Mouse (Mus musculus) liver, embryonic 16.5 days (tissue): Measurements from ENCODE around the gene Tmem104. TPM values are rescaled to one million over a fixed set of nuclear protein-coding genes. Genes with fewer than 3 reads are reported as not detected.

Experiments
- ATAC-seq: fragments of 200-750 bp; cut with Nextera tagmentation; 2 replicates; pipeline ENCODE4 v1.8.0; 2017; ENCODE audit warnings: low read depth, mild to moderate bottlenecking, moderate number of reproducible peaks, moderate library complexity
- H3K27ac ChIP-seq: fragments of 300-500 bp; sonication (generic); 2 replicates; pipeline ENCODE4 v1.5.1; 2014; ENCODE audit warnings: mild to moderate bottlenecking, low read length
- H3K27me3 ChIP-seq: fragments of 300-500 bp; sonication (generic); 2 replicates; pipeline ENCODE4 v1.6.1; 2014; ENCODE audit warnings: low read depth, low read length, mixed read lengths; ENCODE audit not compliant: control insufficient read depth, insufficient read depth
- H3K36me3 ChIP-seq: fragments of 300-500 bp; sonication (generic); 2 replicates; pipeline ENCODE4 v1.6.1; 2014; ENCODE audit warnings: mild to moderate bottlenecking; ENCODE audit not compliant: control insufficient read depth, insufficient read depth
- H3K4me1 ChIP-seq: fragments of 300-500 bp; sonication (generic); 2 replicates; pipeline ENCODE4 v1.6.1; 2014; ENCODE audit warnings: low read depth, low read length, mixed read lengths; ENCODE audit not compliant: control insufficient read depth
- H3K4me2 ChIP-seq: fragments of 300-500 bp; sonication (generic); 2 replicates; pipeline ENCODE4 v1.6.1; 2014; ENCODE audit warnings: low read depth, low read length, mixed read lengths
- H3K4me3 ChIP-seq: fragments of 300-500 bp; sonication (generic); 2 replicates; pipeline ENCODE4 v1.5.1; 2014; ENCODE audit warnings: low read depth, mild to moderate bottlenecking, low read length
- H3K9ac ChIP-seq: fragments of 300-500 bp; sonication (generic); 2 replicates; pipeline ENCODE4 v1.6.1; 2014; ENCODE audit warnings: low read depth, low read length
- H3K9me3 ChIP-seq: fragments of 300-500 bp; sonication (generic); replicated peaks from 2 replicates; pipeline ENCODE4 v1.6.1; 2016; ENCODE audit warnings: low read length; ENCODE audit not compliant: control insufficient read depth
- WGBS: fragments of 180-500 bp; shearing (Covaris S2); extraction: QIAGEN DNeasy Blood & Tissue Kit; methylation state at CpG from one replicate; pipeline ENCODE4 v1.1.7; 2014; ENCODE audit not compliant: insufficient replicate concordance; 5-methylcytosine and 5-hydroxymethylcytosine counted together
- polyA plus RNA-seq: library from polyadenylated mRNA; unstranded; fragments of >200 nt; fragmentation: Nextera tagmentation; extraction: Ambion mirVana; gene quantifications from 2 replicates; pipeline ENCODE4 v1.2.1, GENCODE M21; 2015

Gene Tmem104
- polyA plus RNA-seq, 1 experiment from 2014 or later = 6.4 TPM

DNA sequence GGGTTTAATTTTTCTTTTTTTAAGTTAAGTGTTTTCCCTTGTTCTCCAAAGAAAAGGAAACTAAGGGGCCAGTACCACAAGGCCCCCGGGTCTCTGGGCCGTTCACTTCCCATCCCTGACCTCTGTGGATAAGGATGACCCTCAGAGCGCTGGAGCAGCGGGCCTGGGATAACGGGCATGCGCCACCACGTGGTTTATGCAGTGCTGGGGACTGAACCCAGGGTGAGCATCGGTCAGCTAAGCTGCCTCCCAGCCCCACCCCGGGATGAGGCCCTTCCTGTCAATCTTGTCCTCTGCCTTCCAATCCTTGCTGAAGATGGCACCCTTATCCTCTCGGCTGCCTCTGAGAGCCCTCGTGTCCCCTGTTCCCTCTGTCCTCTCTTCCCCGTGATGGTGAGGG lies 40.4 kb downstream of the Tmem104 start:
- no peak for ATAC-seq
- 57% methylated on average over 12 of the region's 12 CpGs for WGBS

DNA sequence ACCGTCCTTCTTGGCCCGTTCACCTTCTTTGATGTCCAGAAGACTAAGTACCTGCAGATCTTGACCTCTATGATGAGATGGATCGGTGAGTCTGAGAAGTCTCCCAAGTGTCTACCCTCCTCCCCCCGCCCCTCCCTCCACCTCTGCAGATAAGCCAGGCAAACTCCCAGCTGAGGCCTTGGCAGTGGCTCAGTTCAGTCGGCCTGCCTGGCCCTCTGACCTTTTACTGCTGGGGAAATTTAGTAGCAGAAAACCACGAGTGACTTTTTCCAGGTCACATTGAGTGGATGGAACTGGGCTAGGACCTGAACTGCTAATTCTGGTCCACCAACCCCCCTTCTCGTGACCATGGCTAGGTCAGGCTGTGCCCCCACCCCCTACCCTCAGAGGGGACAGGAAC lies 41.1 kb downstream of the Tmem104 start:
- Histone ChIP-seq H3K36me3 (no peaks in the 10 kb centered on the region), H3K9me3 (no peaks in the 10 kb centered on the region), H3K9ac (no peak overlapping the region), H3K27me3 (no peaks in the 10 kb centered on the region), H3K4me1 (peaks cover 7% of the 10 kb centered on the region), H3K4me3 (no peak overlapping the region), H3K4me2 (no peak overlapping the region), H3K27ac (no peak overlapping the region)
- 47% methylated on average over 7 of the region's 7 CpGs for whole genome bisulfite sequencing
- ATAC-seq = no peak

More for the DNA sequence above, 40.4 kb downstream of the Tmem104 start:
- Histone ChIP-seq H3K4me3 (no peak overlapping the region), H3K36me3 (no peaks in the 10 kb centered on the region), H3K9ac (no peak overlapping the region), H3K4me1 (peaks cover 7% of the 10 kb centered on the region), H3K27me3 (no peaks in the 10 kb centered on the region), H3K4me2 (no peak overlapping the region), H3K9me3 (no peaks in the 10 kb centered on the region), H3K27ac (no peak overlapping the region)

DNA sequence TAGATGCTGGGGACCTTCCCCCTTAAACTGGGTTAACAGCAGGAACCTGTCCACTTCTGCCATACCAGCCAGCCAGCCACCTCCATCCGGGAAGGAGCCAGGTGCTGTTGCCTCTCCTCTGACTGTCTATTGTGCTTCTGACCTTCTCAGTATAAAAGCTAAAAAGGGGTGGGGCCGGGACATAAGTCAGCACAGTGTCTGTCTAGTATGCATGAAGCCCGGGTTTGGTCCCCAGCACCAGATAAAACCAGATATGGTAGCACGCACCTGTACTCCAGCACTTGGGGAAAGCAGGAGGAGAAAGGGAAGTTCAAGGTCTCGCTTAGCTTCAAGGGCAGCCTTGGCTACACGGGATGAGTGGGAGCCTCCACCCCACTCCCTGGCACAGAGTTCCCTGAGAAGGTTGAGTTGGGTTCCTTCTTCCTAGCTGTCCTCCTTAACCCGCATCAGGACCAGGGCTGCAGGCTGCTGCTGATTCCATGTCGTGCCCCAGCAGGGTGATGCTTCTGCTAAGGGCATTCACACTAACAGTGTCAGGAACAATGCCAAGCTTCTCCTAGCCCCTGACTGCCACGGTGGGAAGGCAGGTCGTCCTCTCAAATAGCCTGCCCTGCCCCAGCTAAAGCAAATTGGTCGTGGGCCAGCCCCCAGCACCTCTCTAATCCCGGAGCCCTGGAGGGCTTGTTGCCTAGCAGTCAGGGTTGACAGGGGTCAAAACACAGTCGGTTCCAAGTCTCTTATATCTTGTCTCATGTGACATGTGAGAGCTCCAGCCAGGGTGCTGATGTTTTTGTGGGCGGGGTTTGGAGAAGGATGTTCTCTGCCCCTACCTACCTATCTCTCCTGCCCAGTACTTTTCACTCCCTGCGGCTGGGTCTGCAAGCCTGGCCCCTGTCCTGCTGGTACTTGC lies 42.0 kb downstream of the Tmem104 start:
- Histone ChIP-seq H3K27ac (no peak overlapping the region), H3K9ac (no peak overlapping the region), H3K4me2 (no peak overlapping the region), H3K4me1 (peaks cover 7% of the 10 kb centered on the region), H3K36me3 (no peaks in the 10 kb centered on the region), H3K9me3 (no peaks in the 10 kb centered on the region), H3K4me3 (no peak overlapping the region), H3K27me3 (no peaks in the 10 kb centered on the region)
- no peak for ATAC-seq
- 52% methylated on average over 15 of the region's 15 CpGs for WGBS

DNA sequence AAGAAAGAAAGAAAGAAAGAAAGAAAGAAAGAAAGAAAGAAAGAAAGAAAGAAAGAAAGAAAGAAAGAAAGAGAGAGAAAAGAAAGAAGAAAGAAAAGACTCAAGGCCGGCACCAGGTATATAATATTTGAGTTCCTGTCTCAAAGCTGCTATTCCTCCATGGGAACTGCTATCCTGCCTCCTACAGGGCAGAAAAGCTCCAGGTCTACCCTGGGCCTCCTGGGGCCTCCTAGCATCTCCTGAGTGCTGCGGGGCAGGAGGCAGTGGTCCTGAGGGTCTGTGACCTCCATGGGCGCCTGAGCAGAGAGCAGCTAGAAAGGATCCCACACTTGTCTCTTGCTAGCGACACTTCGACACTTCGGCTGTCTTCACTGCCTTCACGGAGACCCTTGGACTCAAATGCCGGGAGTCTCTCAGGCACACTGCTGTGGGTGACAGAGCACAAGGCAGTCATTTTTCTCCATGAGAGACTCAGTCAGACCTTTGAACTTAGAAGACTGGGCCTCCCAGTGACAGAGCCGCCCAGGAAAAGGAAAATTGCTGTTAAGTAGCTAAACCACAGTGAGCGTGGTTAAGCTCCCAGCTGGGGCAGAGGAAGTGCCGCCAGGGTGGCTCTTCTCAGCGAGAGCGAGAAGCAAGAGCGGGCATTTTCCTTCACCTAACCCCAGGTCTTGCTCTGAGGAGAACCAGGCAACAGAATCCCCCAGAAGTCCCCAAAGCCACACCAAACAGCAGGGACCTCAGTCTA lies 44.1 kb downstream of the Tmem104 start:
- Histone ChIP-seq H3K4me3 (no peak overlapping the region), H3K9me3 (no peaks in the 10 kb centered on the region), H3K9ac (no peak overlapping the region; the same call in 1 of the 2 replicates), H3K27me3 (no peaks in the 10 kb centered on the region), H3K27ac (peak overlapping the region; percentile 57), H3K4me2 (no peak overlapping the region), H3K36me3 (no peaks in the 10 kb centered on the region), H3K4me1 (peaks cover 7% of the 10 kb centered on the region)
- WGBS = 35% methylated on average over 14 of the region's 14 CpGs
- no peak for ATAC-seq

DNA sequence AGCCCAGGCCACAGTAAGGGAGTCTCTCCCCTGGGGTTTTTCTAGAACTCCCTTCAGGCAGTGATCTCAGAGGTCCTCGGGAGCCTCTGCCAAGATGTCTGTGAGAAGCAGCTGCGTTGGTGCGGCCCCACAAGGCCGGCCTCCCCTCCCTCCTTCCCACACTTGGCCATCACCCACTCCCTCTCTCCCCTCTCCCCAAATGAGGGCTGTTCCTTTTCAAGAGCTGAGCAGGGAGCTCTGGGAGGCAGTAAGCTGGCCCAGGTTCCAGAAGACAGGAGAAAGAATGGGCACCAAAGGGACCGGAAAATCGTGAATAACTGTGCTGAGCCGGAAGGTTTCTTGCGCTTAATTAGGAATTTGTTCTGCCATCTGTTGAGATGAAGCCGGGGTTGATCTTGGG lies 44.6 kb downstream of the Tmem104 start:
- no peaks in the 10 kb centered on the region for H3K27me3 ChIP-seq
- WGBS = 56% methylated on average over 9 of the region's 9 CpGs
- H3K4me3 ChIP-seq = no peak overlapping the region
- H3K27ac ChIP-seq = no peak overlapping the region
- H3K9ac ChIP-seq = no peak overlapping the region
- no peaks in the 10 kb centered on the region for H3K9me3 ChIP-seq
- no peak for ATAC-seq
- no peak overlapping the region for H3K4me2 ChIP-seq
- peaks cover 7% of the 10 kb centered on the region for H3K4me1 ChIP-seq
- H3K36me3 ChIP-seq = no peaks in the 10 kb centered on the region

DNA sequence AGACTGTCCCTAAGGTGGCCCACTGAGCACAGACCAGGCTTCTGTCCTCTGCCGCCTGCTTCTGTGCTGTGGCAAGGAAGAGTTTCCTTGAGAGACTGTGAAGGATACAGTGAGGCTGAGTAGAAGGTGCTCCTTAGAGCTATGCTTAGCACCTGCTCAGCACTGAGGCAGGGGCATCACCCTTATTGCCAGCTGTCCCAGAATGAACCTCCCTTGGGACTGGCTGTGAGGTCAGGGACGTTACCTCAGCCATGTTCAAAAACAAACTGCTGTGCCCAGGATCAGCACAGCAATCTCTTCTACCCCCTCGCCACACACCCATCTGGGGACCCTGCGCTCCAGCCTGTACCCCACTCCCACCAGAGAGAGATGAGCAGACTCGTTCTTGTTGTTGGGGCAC lies 45.6 kb downstream of the Tmem104 start:
- Histone ChIP-seq H3K4me2 (no peak overlapping the region), H3K27me3 (no peaks in the 10 kb centered on the region), H3K27ac (no peak overlapping the region), H3K36me3 (no peaks in the 10 kb centered on the region), H3K4me1 (peaks cover 7% of the 10 kb centered on the region), H3K9me3 (no peaks in the 10 kb centered on the region), H3K4me3 (no peak overlapping the region), H3K9ac (no peak overlapping the region)
- 67% methylated on average over 5 of the region's 5 CpGs for WGBS
- ATAC-seq = no peak

DNA sequence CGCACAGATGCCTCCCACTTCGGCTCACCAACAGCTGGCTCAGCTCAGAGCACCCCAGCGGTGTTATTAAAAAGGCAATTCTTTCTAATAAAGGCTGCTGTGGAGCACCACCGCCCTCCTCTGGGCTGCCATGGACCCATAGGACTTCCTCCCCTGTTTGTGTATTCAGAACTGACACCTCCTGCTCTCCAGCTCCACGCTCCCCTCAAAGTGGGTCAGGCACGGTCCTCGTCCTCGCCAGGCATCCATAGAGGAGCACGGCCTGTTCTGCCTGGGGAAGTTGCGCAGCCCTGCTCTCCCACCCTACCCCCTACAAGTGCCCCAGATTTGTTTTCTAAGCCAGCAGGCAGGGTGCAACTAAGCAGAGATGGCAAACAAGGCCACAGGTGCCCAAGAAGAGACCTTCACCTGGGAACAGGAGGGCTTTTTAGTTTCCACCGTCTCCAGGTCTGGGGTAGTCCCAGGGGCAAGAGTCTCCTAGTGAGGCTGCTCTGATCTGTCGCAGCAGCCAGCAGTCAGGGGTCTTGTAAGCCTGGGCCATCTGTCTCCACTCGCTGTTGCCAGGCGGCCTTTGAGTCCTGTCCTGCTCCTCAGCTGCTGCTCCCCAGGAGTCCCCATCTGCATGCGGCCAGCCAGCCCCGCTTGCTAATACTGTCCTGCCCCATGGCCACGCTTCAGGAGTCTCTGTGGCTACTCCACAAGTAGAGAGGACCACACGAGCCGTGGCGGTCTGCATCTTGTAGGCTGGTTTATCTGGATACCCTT lies 46.4 kb downstream of the Tmem104 start:
- no peak overlapping the region for H3K4me3 ChIP-seq
- 75% methylated on average over 20 of the region's 20 CpGs for WGBS

DNA sequence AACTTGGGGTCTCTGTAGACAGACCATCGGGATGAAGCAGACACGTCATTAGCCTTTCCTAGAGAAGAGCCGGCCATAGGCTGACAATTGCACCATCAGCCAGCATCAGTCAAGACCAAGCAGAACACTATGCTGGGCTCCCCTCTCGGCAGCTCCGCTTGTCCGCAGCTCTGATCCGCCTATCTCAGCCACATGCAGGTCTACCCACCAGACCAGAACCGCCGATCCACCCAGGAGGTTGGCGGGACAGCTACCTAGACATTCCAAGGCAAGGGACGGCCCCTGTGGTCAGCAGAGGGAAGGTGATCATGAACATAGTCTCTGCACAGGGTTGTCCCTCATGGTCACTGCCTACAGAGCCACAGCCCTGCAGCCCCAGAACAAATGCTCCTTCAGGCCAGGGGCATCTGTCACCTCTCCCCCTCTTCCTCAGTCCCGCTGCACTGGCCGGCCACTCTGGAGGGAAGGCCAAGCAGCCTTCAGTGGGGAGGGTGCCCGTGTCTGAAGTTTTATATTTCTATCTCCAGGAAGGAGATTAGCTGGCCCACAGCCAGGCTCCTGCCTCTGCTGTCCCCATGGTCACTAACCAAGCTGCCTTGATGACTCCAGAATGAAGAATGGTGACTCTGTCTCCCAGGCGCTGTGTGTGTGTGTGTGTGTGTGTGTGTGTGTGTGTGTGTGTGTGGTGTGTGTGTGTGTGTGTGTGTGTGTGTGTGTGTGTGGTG lies 47.2 kb downstream of the Tmem104 start:
- ATAC-seq = no peak
- H3K27ac ChIP-seq = no peak overlapping the region
- no peak overlapping the region for H3K4me2 ChIP-seq
- no peaks in the 10 kb centered on the region for H3K9me3 ChIP-seq
- 74% methylated on average over 15 of the region's 15 CpGs for WGBS
- peaks cover 7% of the 10 kb centered on the region for H3K4me1 ChIP-seq
- H3K4me3 ChIP-seq = no peak overlapping the region
- H3K27me3 ChIP-seq = no peaks in the 10 kb centered on the region
- H3K36me3 ChIP-seq = no peaks in the 10 kb centered on the region
- H3K9ac ChIP-seq = no peak overlapping the region

More for the DNA sequence above, 46.4 kb downstream of the Tmem104 start:
- Histone ChIP-seq H3K4me2 (no peak overlapping the region), H3K4me1 (peaks cover 7% of the 10 kb centered on the region), H3K27me3 (no peaks in the 10 kb centered on the region), H3K9me3 (no peaks in the 10 kb centered on the region), H3K9ac (no peak overlapping the region), H3K27ac (no peak overlapping the region), H3K36me3 (no peaks in the 10 kb centered on the region)
- no peak for ATAC-seq
